Mouse (Mus musculus) spleen, adult 2 months (tissue): ENCODE data around the gene Ccdc17. TPM values are rescaled to one million over a fixed set of nuclear protein-coding genes. Genes with fewer than 3 reads are reported as not detected.
A peak's percentile ranks its signal among the peaks of the same experiment; 100 is the strongest.

Experiments used
- DNase-seq, 2 experiments: peaks; one replicate each; pipeline versions ENCODE4 v3.0.0 to v3.0.0-alpha.2; 2012 to 2021; ENCODE audit warnings: low spot score in 2 of 2, low read depth in 1 of 2
- H3K27ac ChIP-seq: fragments of 200-500 bp; 2 replicates; pipeline ENCODE4 v1.5.1; 2012; ENCODE audit warnings: low read length, inconsistent platforms; ENCODE audit not compliant: insufficient read depth
- H3K27me3 ChIP-seq: fragments of 200-500 bp; 2 replicates; pipeline ENCODE4 v1.6.1; 2012; ENCODE audit warnings: mild to moderate bottlenecking, moderate library complexity, low read length, inconsistent platforms; ENCODE audit not compliant: control insufficient read depth, insufficient read depth
- H3K36me3 ChIP-seq: fragments of 200-500 bp; 2 replicates; pipeline ENCODE4 v1.6.1; 2012; ENCODE audit warnings: mild to moderate bottlenecking, low read length, inconsistent platforms; ENCODE audit not compliant: control insufficient read depth, insufficient read depth
- H3K4me1 ChIP-seq: fragments of 200-500 bp; 2 replicates; pipeline ENCODE4 v1.6.1; 2011; ENCODE audit warnings: inconsistent platforms; ENCODE audit not compliant: control insufficient read depth, insufficient read depth, insufficient read length
- H3K4me3 ChIP-seq: fragments of 200-500 bp; 2 replicates; pipeline ENCODE4 v1.5.1; 2011; ENCODE audit warnings: mild to moderate bottlenecking, inconsistent platforms; ENCODE audit not compliant: insufficient read depth, insufficient read length; ENCODE audit errors: extremely low read depth
- CTCF ChIP-seq: fragments of 200-500 bp; IDR thresholded peaks from 2 replicates; pipeline ENCODE4 v1.5.1; 2011; ENCODE audit warnings: mild to moderate bottlenecking, inconsistent platforms; ENCODE audit not compliant: insufficient read depth, insufficient read length, insufficient replicate concordance; ENCODE audit errors: extremely low read depth
- POLR2A ChIP-seq: fragments of 200-500 bp; IDR thresholded peaks from 2 replicates; pipeline ENCODE4 v1.6.1; 2011; ENCODE audit warnings: low read depth, low read length, inconsistent platforms
- WGBS: fragments of 180-500 bp; shearing (Covaris S2); methylation state at CpG from one replicate; pipeline ENCODE4 v1.1.7; 2018; 5-methylcytosine and 5-hydroxymethylcytosine counted together
- polyA plus RNA-seq: library from polyadenylated mRNA; depleted of rRNA; stranded (reverse); fragments of >200 nt; gene quantifications from 2 replicates; pipeline ENCODE4 v1.2.3, GENCODE M21; 2012

Ccdc17 gene
- polyA plus RNA-seq, 1 experiment: 10.8 TPM

GRCm38 (mm10) chr4:116626658-116627358 is 30.4 kb downstream of the Ccdc17 start:
- TF ChIP-seq CTCF: no peak
- no peak for TF ChIP-seq POLR2A
- no peaks in the 10 kb centered on the region; the same call in 1 of the 2 replicates for H3K36me3 ChIP-seq
- WGBS: under 1% methylated on average over 53 of the region's 53 CpGs
- H3K27ac ChIP-seq: peak overlapping the region; percentile 91
- peaks cover 4% of the 10 kb centered on the region; the same call in 1 of the 2 replicates for H3K4me1 ChIP-seq
- DNase-seq: peak; percentile 66 to 73
- peak overlapping the region; percentile 99 for H3K4me3 ChIP-seq
- no peaks in the 10 kb centered on the region for H3K27me3 ChIP-seq

- peaks cover 4% of the 10 kb centered on the region; the same call in 1 of the 2 replicates for H3K4me1 ChIP-seq
- no peaks in the 10 kb centered on the region for H3K27me3 ChIP-seq
- H3K27ac ChIP-seq: peak overlapping the region; percentile 91
- H3K36me3 ChIP-seq: no peaks in the 10 kb centered on the region
- under 1% methylated on average over 13 of the region's 13 CpGs for WGBS
- H3K4me3 ChIP-seq: peak overlapping the region; percentile 99
- TF ChIP-seq POLR2A (peak; percentile 81), CTCF (no peak)
- DNase-seq: peak; percentile 85 to 89
Measured at GRCm38 (mm10) chr4:116627359-116627716, 30.9 kb downstream of the Ccdc17 start.

- no peaks in the 10 kb centered on the region for H3K27me3 ChIP-seq
- H3K4me3 ChIP-seq: peak within 1 kb of the TSS; percentile 99
- 8% methylated on average over 23 of the region's 23 CpGs for WGBS
- peak; percentile 70 to 84 for DNase-seq
- H3K27ac ChIP-seq: peak within 1 kb of the TSS; percentile 91
- TF ChIP-seq POLR2A (no peak), CTCF (no peak)
- no peaks in the 10 kb centered on the region for H3K36me3 ChIP-seq
- peaks cover 4% of the 10 kb centered on the region; the same call in 1 of the 2 replicates for H3K4me1 ChIP-seq
Measured at GRCm38 (mm10) chr4:116627722-116628662, 31.5 kb downstream of the Ccdc17 start, which contains the start of gene Nasp. Nasp (minus strand) TSS chr4:116627941.

- Histone ChIP-seq H3K27me3 (no peaks in the 10 kb centered on the region), H3K27ac (no peak overlapping the region), H3K36me3 (peaks cover 22% of the 10 kb centered on the region), H3K4me1 (no peaks in the 10 kb centered on the region), H3K4me3 (no peak overlapping the region)
- no peak for DNase-seq
- WGBS: 93% methylated on average over 1 of the region's 1 CpGs
- TF ChIP-seq POLR2A (no peak), CTCF (no peak)
Measured at GRCm38 (mm10) chr4:116635197-116635596, 38.7 kb downstream of the Ccdc17 start.

GRCm38 (mm10) chr4:116638821-116639220 is 42.4 kb downstream of the Ccdc17 start:
- H3K27ac ChIP-seq: no peak overlapping the region
- peaks cover 39% of the 10 kb centered on the region for H3K36me3 ChIP-seq
- H3K27me3 ChIP-seq: no peaks in the 10 kb centered on the region
- no peak overlapping the region for H3K4me3 ChIP-seq
- 93% methylated on average over 6 of the region's 6 CpGs for whole genome bisulfite sequencing
- H3K4me1 ChIP-seq: no peaks in the 10 kb centered on the region
- TF ChIP-seq POLR2A: no peak
- TF ChIP-seq CTCF: no peak
- no peak for DNase-seq

- DNase-seq: no peak
- Histone ChIP-seq H3K4me3 (no peak overlapping the region), H3K4me1 (no peaks in the 10 kb centered on the region), H3K36me3 (peaks cover 28% of the 10 kb centered on the region), H3K27me3 (no peaks in the 10 kb centered on the region), H3K27ac (no peak overlapping the region)
- no peak for TF ChIP-seq POLR2A
- TF ChIP-seq CTCF: no peak
- WGBS: 100% methylated on average over 1 of the region's 1 CpGs
Measured at GRCm38 (mm10) chr4:116642071-116642470, 45.6 kb downstream of the Ccdc17 start.
